Mouse (Mus musculus) myocyte (in vitro differentiated cells): ENCODE measurements around the gene Slc6a13.

Source experiments
- CEBPB ChIP-seq: IDR thresholded peaks from 2 replicates; pipeline ENCODE4 v1.6.1; 2011; ENCODE audit warnings: mild to moderate bottlenecking, moderate library complexity; ENCODE audit not compliant: poor library complexity, insufficient read depth, severe bottlenecking
- E2F4 ChIP-seq: IDR thresholded peaks from one replicate; pipeline ENCODE4 v1.6.1; 2011; ENCODE audit warnings: mild to moderate bottlenecking, control low read depth, moderate library complexity; ENCODE audit not compliant: insufficient read depth
- MAX ChIP-seq: IDR thresholded peaks from one replicate; pipeline ENCODE4 v1.6.1; 2011; ENCODE audit warnings: low read depth, mild to moderate bottlenecking, control low read depth
- MYOD1 ChIP-seq, 3 experiments: IDR thresholded peaks; one replicate each; pipeline ENCODE4 v1.6.1; 2011; ENCODE audit warnings: control low read depth in 2 of 3, low read depth in 2 of 3, mild to moderate bottlenecking in 2 of 3, moderate library complexity in 1 of 3; ENCODE audit not compliant: insufficient read length in 2 of 3, control insufficient read depth in 1 of 3
- MYOG ChIP-seq, 3 experiments: IDR thresholded peaks; one replicate each; pipeline ENCODE4 v1.6.1; 2011; ENCODE audit warnings: control low read depth in 2 of 3, low read depth in 2 of 3, mild to moderate bottlenecking in 2 of 3; ENCODE audit not compliant: insufficient read length in 2 of 3, control insufficient read depth in 1 of 3, insufficient read depth in 1 of 3
- POLR2A ChIP-seq: IDR thresholded peaks from one replicate; pipeline ENCODE4 v1.6.1; 2011; ENCODE audit warnings: low read depth, mild to moderate bottlenecking, control low read depth, moderate library complexity; ENCODE audit not compliant: insufficient read length
- POLR2AphosphoS2 ChIP-seq: IDR thresholded peaks from one replicate; pipeline ENCODE4 v1.6.1; 2011; ENCODE audit warnings: low read depth, control low read depth; ENCODE audit not compliant: insufficient read length
- REST ChIP-seq: IDR thresholded peaks from one replicate; pipeline ENCODE4 v1.6.1; 2011; ENCODE audit warnings: mild to moderate bottlenecking, control low read depth, moderate library complexity; ENCODE audit not compliant: insufficient read depth, insufficient read length
- SRF ChIP-seq: IDR thresholded peaks from one replicate; pipeline ENCODE4 v1.6.1; 2011; ENCODE audit warnings: low read depth; ENCODE audit not compliant: control insufficient read depth, insufficient read length
- TCF12 ChIP-seq: IDR thresholded peaks from one replicate; pipeline ENCODE4 v1.6.1; 2011; ENCODE audit warnings: mild to moderate bottlenecking, control low read depth; ENCODE audit not compliant: poor library complexity, insufficient read depth, severe bottlenecking
- TCF3 ChIP-seq: IDR thresholded peaks from one replicate; pipeline ENCODE4 v1.6.1; 2011; ENCODE audit warnings: low read depth, control low read depth; ENCODE audit not compliant: insufficient read length
- USF1 ChIP-seq: IDR thresholded peaks from one replicate; pipeline ENCODE4 v1.6.1; 2011; ENCODE audit warnings: low read depth, mild to moderate bottlenecking, control low read depth, moderate library complexity

- TF ChIP-seq TCF12 (no peak), POLR2A (no peak), MYOD1 (IDR thresholded peaks at IDR 0.05; ENCODE audit: control insufficient read depth in 1 of 3, insufficient read length in 2 of 3, low read depth in 2 of 3) (no peak), MAX (no peak), POLR2AphosphoS2 (no peak), E2F4 (no peak), MYOG (IDR thresholded peaks at IDR 0.05; ENCODE audit: control insufficient read depth in 1 of 3, insufficient read depth in 1 of 3, insufficient read length in 2 of 3, low read depth in 2 of 3) (no peak), USF1 (no peak), CEBPB (no peak), REST (no peak), SRF (no peak), TCF3 (no peak)
Observed at GRCm38 (mm10) chr6:121380576-121380975, 80.5 kb downstream of the Slc6a13 start.
